Mouse (Mus musculus) layer of hippocampus, adult 2 months (tissue): Measurements from ENCODE around the gene Dhrs9. TPM values are rescaled to one million over a fixed set of nuclear protein-coding genes. Genes with fewer than 3 reads are reported as not detected.
"Not testable (repeated sequence)": the region's sequence is repeated elsewhere in the genome, so short reads cannot be mapped to it uniquely, and the experiment has no call there.

Experiments
- DNase-seq, 2 experiments: peaks; one replicate each; pipeline ENCODE4 v3.0.0; 2022; ENCODE audit warnings: low spot score in 2 of 2
- H3K27ac ChIP-seq: fragments of 200-600 bp; 2 replicates; pipeline ENCODE4 v1.8.1; 2022
- H3K4me3 ChIP-seq: fragments of 200-600 bp; 2 replicates; pipeline ENCODE4 v1.8.1; 2022; ENCODE audit warnings: mild to moderate bottlenecking
- CTCF ChIP-seq: fragments of 200-600 bp; conservative IDR thresholded peaks from 2 replicates; pipeline ENCODE4 v1.8.1; 2022; ENCODE audit warnings: antibody characterized with exemption, mild to moderate bottlenecking, moderate library complexity
- long read RNA-seq, 2 experiments: library from polyadenylated mRNA; stranded (forward); transcript quantifications; one replicate each; pipeline ENCODE4 v2.0.0; 2021; ENCODE audit warnings: borderline mapping rate in 2 of 2
- total RNA-seq, 2 experiments: library from RNA; stranded (reverse); gene quantifications; 2 replicates each; pipeline ENCODE4 v1.2.3; 2021

The Dhrs9 gene
- not detected for total RNA-seq
- long read RNA-seq, experiment 1, result 0 reads
- long read RNA-seq, experiment 2, result 0 reads

DNA sequence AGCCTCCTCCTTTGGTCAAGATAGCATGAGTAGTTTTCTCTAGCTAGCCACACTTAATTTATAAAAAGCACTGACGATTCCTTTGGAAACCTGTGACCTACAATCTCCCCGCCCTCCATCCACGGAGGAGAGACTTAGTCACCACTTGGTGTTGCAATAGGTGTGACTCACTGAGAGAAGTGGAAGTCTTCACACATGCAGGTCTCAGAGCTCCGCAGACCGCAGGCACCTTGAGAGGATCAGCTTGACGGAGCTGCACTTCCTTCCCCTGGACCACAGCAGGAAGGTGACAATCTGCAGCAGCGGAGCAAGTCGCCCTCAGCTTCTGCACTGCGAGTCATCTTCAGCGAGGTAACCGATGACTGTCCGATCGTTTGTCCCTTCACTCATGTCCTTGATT, at the start of gene Dhrs9:
TSS of gene Dhrs9 (plus strand) at position 165 of the 400 bp plus-strand sequence.
- Histone ChIP-seq H3K4me3 (no peak within 1 kb of the TSS), H3K27ac (no peak within 1 kb of the TSS)
- no peak for DNase-seq
- TF ChIP-seq CTCF, result no peak

DNA sequence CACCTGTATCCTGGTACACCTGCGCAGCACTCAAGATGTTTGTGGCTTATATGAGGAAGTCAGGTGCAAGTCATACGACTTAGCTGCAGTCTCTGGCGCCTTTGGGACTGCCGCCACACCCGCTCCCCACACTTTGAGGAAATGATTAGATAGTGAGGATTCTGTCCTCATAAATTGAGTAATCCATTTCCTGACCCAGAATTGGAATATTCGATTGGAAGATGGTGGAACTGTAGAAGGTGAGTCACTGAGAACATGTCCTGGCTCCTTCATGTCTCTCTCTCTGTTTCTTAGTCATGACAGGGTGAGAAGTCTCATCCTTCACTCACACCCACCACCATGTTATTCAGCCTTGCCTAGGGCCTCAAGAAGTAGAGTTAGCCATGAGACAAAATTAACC, 48.7 kb upstream of the Dhrs9 start:
- not testable (repeated sequence) for DNase-seq, H3K27ac ChIP-seq, H3K4me3 ChIP-seq

DNA sequence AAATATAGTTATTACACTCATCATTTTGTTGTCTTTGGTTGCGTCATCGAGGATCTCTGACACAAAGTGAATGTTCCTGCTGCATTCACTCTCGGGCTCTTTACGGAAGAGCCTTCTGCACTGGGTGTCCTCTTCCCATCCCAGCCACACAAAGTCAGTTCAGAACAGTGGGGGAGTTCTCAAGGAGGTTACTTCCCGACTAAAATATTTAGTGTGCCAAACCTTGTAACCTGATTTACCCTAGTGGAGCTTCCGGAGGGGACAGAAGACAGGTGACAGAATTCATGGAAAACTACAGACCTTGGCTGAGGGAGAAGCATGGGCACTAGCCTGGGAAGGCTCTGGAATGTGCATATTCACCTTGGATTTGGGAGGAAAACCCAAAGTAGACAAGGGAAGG, 38.7 kb upstream of the Dhrs9 start:
- TF ChIP-seq CTCF, result no peak
- DNase-seq, result no peak
- no peak overlapping the region for H3K4me3 ChIP-seq
- no peak overlapping the region for H3K27ac ChIP-seq

GRCm38 (mm10) chr2:69342496-69343221, 37.6 kb upstream of the Dhrs9 start, which contains the start of gene Abcb11:
Abcb11 (minus strand) TSS chr2:69342616.
- DNase-seq, result no peak

DNA sequence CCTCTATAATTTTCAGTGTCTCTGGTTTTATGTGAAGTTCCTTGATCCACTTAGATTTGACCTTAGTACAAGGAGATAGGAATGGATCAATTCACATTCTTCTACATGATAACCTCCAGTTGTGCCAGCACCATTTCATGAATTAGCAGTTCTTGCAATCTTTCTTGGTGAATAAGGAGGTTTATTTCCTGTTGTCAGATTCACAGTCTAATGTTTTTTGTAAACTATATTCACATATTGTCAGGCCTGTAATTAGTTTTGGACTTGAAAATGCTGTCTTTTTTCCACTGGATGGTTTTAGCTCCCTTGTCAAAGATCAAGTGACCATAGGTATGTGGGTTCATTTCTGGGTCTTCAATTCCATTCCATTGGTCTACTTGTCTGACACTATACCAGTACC, 24.8 kb upstream of the Dhrs9 start:
- not testable (repeated sequence) for DNase-seq

More at GRCm38 (mm10) chr2:69342496-69343221, 37.6 kb upstream of the Dhrs9 start, which contains the start of gene Abcb11:
- H3K4me3 ChIP-seq, result no peak within 1 kb of the TSS
- H3K27ac ChIP-seq, result no peak within 1 kb of the TSS
- no peak for TF ChIP-seq CTCF

GRCm38 (mm10) chr2:69364831-69365230, 15.4 kb upstream of the Dhrs9 start:
- no peak for TF ChIP-seq CTCF
- DNase-seq, result no peak

More for the DNA sequence above, 24.8 kb upstream of the Dhrs9 start:
- H3K27ac ChIP-seq, H3K4me3 ChIP-seq: not testable (repeated sequence)

DNA sequence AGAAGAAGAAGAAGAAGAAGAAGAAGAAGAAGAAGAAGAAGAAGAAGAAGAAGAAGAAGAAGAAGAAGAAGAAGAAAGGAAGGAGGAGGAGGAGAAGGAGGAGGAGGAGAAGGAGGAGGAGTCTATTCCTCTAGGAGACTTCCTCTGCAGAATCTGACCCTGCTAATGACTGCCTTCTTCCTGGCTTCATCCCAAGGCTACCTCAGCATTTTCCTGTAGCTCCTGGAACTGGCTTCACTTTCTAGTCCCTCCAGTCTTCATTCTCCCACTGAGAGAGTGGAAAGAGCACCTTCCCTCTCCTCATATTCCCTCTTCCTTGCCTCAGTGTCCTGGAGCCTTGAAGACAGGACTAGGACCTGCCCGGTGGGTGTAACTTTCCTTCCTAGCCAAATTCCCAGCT, 15.0 kb upstream of the Dhrs9 start:
- no peak overlapping the region for H3K27ac ChIP-seq
- TF ChIP-seq CTCF, result no peak
- no peak overlapping the region for H3K4me3 ChIP-seq
- no peak for DNase-seq

More at GRCm38 (mm10) chr2:69364831-69365230, 15.4 kb upstream of the Dhrs9 start:
- Histone ChIP-seq H3K27ac (no peak overlapping the region), H3K4me3 (no peak overlapping the region)

GRCm38 (mm10) chr2:69376780-69377179, 3.5 kb upstream of the Dhrs9 start:
- no peak for DNase-seq
- Histone ChIP-seq H3K4me3 (no peak overlapping the region), H3K27ac (no peak overlapping the region)
- no peak for TF ChIP-seq CTCF

GRCm38 (mm10) chr2:69379801-69380200, 444 bp upstream of the Dhrs9 start:
- DNase-seq, result no peak
- no peak for TF ChIP-seq CTCF
- H3K4me3 ChIP-seq, result no peak overlapping the region
- H3K27ac ChIP-seq, result no peak overlapping the region

DNA sequence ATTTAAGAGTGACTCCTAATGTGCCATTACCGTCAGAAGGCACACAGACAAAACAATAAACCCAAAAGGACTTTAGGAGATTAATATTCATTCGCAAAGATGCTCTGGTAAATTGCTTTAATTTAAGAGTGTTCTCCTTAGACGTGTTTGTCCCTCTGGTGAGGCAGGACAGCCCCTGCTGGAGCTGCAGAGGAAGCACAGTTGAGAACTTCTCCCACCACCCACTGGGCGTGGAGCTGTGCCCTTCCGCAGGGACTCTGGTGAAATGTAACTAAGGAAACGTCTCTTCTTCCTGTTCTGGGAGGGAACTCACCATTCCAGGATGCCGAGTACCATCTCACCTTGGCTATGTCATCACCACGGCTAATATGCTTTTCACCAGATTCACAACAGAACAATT, 1.5 kb downstream of the Dhrs9 start:
- no peak overlapping the region for H3K4me3 ChIP-seq
- no peak for DNase-seq
- TF ChIP-seq CTCF, result peak; percentile 56
- no peak overlapping the region for H3K27ac ChIP-seq

DNA sequence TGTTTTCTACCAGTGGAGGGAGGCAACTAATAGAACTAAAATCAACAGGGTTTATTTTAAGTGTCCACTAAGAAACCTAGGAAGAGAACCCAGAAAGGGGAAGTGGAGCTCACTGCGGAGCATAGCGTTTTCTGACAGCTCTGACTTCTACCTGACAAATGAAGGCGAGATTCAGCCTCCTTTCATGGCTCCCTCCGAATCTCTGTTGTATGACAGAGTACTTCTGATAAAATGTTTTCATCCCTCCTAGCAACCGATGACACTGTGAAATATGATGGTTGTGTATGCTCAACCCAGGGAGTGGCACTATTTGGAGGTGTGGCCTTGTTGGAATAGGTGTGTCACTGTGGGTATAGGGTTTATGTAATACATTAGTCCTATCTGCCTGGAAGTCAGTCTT, 2.6 kb downstream of the Dhrs9 start:
- DNase-seq, result no peak
- no peak overlapping the region for H3K4me3 ChIP-seq
- TF ChIP-seq CTCF, result no peak
- H3K27ac ChIP-seq, result no peak overlapping the region

GRCm38 (mm10) chr2:69386118-69386871, 6.0 kb downstream of the Dhrs9 start:
- Histone ChIP-seq H3K4me3 (no peak overlapping the region), H3K27ac (no peak overlapping the region)
- no peak for DNase-seq
- TF ChIP-seq CTCF, result no peak

DNA sequence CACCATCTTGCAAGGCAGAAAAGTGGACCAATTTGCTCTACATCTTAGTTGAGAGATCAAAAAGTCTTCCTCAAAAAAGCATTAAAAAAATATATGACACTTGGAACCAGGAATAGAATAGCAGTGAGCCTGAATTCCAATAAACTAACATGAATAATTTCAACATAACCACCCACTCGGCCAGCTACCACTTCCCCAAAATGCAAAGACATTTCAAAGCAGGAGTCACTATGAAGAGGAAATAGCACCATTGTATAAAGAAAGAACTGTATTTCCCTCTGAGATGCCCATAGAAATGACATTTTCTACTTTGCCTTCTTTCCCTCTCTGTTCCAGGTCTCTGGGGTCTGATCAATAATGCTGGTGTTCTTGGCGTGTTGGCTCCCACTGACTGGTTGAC, 13.7 kb downstream of the Dhrs9 start:
- no peak for TF ChIP-seq CTCF
- DNase-seq, result no peak
- Histone ChIP-seq H3K4me3 (no peak overlapping the region), H3K27ac (no peak overlapping the region)

GRCm38 (mm10) chr2:69395597-69396248, 15.5 kb downstream of the Dhrs9 start:
- no peak overlapping the region for H3K4me3 ChIP-seq
- H3K27ac ChIP-seq, result no peak overlapping the region
- no peak for TF ChIP-seq CTCF
- no peak for DNase-seq
